Mouse (Mus musculus): Measurements from ENCODE around the gene Paqr7.
"Not testable (repeated sequence)": the region's sequence is repeated elsewhere in the genome, so short reads cannot be mapped to it uniquely, and the experiment has no call there.

The Paqr7 gene

GRCm38 (mm10) chr4:134471469-134471868, 25.0 kb upstream of the Paqr7 start:
- no peak for DNase-seq (ENCODE audit: low spot score in 2 of 2)

DNA sequence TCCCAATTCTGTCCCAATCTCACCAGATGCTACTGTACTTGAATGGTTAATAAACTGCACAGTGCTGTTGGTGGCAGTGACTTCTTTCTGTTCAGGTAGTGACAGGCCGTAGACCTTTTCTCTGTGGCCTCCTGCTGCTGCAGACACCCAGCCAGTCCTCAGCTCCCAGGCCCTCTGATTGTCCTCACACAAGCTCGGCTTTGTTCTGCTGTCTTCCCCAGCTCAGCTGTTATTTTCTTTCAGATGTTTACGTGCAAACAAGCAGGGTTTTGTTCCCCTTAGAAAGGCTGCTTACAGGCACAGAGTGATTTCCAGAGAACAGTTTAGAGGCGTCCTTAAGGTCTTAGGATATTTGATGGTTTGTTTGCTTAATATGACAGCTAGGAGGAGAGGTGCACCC, 22.7 kb upstream of the Paqr7 start:
- DNase-seq (ENCODE audit: low spot score in 2 of 2), result no peak

DNA sequence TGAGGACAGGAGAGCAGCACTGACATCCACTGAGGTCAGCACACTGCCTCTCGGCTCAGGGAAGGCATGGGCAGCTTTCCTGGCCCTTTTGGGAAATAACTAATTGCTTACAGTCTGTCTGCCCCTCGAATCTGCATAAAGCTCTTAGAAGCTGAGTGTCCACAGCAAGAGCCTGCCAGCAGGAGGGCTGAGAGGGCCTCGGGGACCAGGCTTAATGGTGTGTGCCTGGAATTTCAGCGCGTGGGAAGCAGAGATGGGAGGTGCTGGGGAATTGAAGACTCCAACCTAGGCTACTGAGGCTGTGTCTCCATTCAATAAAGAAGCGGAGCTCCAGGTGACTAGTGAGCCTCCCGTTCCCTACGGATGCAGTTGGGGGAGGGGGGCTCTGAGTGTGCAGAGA, 22.3 kb upstream of the Paqr7 start:
- no peak for DNase-seq (ENCODE audit: low spot score in 2 of 2)

DNA sequence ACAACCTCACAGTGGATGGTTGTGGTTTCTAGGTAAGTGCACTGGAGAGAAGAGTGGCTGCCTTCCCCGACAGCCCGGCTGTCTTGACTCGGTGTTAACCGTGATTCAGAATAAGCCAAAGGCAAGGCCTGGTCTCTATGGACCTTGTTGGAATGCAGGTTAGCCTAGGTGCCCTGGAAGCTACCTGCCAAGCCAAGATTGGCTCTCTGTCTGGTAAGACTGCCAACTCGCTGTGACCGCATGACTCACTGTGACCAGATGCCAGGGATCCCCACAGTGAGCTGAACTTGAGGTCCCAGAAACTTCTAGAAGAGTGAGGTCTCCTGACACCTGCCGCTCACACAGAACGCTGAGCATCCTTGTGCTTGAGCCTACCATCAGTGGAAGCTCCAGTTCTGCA, 19.6 kb upstream of the Paqr7 start:
- no peak for DNase-seq (ENCODE audit: low spot score in 2 of 2)

- DNase-seq (ENCODE audit: low spot score in 2 of 2), result peak in 1 of 2 experiments; percentile 96
Measured at GRCm38 (mm10) chr4:134478031-134478430, 18.5 kb upstream of the Paqr7 start.

DNA sequence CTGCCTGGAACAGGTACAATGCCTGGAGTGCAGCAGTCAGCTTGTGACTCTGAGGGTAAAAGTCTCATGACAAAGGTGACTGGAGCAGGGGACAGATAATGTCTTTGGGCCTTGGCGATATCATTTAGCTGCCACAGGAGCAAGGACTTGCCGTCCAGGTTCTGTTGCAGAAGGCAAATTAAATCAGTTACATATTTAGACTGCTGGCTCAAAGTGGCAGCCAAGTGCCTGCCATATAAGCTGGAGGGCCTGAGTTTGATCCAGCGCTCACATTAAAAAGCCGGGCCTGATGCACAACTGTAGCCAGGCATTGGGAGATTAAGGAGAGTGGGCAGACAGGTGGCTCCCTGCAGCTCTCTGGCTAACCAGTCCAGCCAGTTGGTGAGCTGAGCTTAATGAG, 16.7 kb upstream of the Paqr7 start:
- no peak for DNase-seq (ENCODE audit: low spot score in 2 of 2)

GRCm38 (mm10) chr4:134480864-134481263, 15.6 kb upstream of the Paqr7 start:
- peak in 1 of 2 experiments; percentile 85 for DNase-seq (ENCODE audit: low spot score in 2 of 2)

GRCm38 (mm10) chr4:134481270-134481669, 15.2 kb upstream of the Paqr7 start:
- no peak for DNase-seq (ENCODE audit: low spot score in 2 of 2)

- no peak for DNase-seq (ENCODE audit: low spot score in 2 of 2)
Measured at GRCm38 (mm10) chr4:134482442-134482841, 14.1 kb upstream of the Paqr7 start.

DNA sequence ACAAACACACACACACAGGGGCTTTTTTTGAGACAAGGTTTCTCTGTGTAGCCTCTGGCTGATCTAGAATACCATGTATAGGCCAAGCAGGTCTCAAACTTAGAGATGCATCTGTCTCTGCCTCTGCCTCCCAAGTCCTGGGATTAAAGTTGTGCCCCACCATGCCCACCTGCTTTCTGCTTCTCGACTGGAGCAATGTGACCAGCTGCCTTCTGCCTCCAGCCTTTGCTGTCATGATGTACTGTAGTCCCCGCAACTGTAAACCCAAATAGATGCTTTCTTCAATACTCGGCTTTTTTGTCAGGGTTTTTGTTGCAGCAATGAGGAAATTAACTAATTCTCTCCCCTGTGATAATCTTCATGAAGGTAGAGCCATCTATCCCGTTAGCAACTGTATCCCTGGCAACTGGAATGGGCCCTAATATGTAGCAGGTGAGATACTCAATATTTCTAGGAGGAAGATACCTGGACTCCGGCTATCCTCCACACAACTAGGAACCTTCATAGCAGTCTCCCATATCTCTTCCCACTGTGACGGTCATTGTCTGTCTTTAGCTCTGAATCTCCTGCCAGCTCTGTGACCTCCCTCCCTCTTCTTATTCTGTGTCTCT, 13.3 kb upstream of the Paqr7 start:
- no peak for DNase-seq (ENCODE audit: low spot score in 2 of 2)

DNA sequence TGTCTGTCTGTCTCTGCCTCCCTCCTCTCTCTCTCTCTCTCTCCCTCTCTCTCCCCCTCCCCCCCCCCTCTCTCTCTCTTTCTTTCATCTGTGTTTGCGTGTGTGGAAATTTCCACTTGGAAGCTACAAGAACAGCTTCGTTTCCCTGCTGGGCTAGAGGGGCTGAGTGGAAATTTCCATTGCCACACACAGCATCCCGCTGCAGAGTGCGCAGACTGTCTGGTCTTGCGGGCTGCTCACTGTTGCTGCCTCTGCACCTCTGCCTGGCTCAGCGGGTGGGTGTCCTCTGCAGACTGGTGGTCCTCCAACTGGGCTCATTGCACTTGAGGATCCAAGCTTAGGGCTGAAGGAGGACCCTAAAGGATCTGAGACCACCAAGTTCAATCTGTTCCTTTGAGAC, 12.8 kb upstream of the Paqr7 start:
- peak in 1 of 2 experiments; percentile 71 for DNase-seq (ENCODE audit: low spot score in 2 of 2)

DNA sequence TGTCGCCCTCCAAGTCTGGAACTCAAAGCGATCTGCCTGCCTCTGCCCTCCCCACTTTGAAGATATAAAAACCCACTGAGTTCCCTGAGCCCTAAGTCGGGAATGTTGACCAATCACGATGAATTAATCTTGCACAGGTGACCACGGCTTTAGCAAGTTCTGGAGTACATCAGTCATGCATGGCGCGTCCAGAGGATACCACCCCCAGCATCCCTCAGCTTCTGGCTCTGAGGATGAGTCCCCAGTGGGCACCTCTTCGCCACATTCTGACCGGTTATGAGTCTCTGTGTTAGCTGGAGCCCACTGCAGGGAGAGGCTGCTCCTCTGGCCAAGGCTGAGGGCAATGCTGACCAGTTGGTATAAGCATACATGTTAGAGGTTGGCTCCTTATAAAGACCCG, 12.3 kb upstream of the Paqr7 start:
- no peak for DNase-seq (ENCODE audit: low spot score in 2 of 2)

DNA sequence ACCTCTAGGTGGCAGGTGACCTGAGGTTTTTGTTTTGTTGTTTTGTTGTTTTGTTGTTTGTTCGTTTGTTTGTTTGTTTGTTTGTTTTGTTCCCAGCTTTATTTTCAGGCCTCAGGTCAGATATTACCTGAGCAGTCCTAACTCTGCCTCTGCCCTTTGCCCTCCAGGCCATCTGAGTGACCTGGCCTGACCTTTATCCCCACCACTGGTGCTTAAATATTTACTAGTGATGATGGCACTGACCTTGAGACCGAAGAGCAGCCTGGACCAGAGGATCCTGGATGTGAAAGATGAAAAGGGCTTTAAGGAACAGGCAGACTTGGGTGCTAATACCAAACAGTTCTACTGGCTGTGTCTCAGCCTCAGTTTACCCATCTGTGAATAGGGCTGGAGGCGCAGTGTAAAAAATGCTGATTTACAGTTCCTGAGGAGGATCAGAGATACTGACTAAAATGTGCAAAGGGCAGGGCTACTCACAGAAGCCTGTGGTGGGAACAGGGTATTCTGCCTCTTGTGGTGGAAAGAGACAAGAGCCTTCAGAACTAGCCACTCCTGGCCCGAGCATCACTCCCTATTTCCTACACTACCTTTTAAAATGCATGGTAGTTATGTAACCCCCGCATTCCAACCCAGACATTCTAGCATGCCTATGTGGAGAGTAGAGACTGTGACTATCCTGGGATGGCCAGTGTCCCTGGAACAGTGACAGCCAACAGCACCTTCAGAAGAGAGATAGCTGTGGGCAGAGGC, 11.2 kb upstream of the Paqr7 start:
- DNase-seq (ENCODE audit: low spot score in 2 of 2), result no peak

DNA sequence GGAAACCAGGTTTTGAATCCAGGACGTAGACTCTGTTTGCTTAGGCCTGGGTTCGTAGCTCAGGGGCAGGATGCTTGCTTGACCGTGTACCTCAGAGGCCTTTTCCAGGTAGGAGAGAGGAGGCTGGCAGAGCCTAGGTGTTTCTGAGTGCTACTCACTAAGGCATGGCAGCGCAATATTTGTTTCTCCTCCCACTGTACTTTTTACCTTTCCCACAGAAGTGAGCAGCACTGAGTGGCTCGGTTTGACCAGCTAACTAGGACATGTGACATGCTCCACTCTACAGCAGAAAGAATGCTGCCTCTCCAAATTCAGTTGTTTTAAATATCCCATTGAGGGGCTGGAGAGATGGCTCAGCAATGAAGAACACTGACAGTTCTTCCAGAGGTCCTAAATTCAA, 8.3 kb upstream of the Paqr7 start:
- no peak for DNase-seq (ENCODE audit: low spot score in 2 of 2)

GRCm38 (mm10) chr4:134489986-134490665, 6.4 kb upstream of the Paqr7 start:
- no peak for DNase-seq (ENCODE audit: low spot score in 2 of 2)

GRCm38 (mm10) chr4:134491716-134492115, 4.8 kb upstream of the Paqr7 start:
- no peak for DNase-seq (ENCODE audit: low spot score in 2 of 2)

GRCm38 (mm10) chr4:134494161-134494560, 2.3 kb upstream of the Paqr7 start:
- DNase-seq (ENCODE audit: low spot score in 2 of 2), result not testable (repeated sequence)

DNA sequence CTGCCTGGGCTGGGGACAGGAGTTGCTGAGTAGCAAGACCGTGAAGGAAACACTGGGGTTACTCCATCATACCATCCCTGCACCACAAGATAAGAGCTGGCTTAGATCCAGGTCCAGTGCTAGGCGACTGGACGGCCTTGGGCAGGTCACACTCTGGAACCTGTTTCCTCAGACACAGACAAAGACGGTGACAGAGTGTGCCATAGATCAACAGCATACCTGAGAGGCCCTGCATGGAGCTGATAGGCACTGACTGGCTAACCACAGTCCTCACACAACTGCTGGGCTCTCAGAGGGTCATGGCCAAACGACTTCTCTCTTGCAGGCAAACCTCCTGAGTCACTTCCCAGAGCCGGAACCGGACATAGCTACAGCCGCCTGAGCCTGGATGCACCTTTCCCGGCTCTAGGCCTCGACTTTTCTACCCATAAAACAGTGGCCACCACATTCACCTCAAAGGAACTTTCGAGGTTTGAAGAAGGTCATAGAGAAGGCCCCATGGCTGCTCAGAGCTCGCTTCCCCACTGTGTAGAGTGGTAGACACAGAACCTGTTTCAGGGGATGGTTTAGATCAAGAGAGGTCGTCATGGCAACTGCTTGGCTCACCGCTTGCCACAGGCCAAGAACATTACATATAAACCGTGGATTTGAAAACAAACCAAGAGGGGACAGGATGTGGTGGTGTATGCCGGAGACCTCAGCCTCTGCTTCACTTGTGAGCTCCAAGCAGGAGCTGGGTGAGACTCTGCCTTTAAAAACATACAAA, 1.5 kb upstream of the Paqr7 start:
- DNase-seq (ENCODE audit: low spot score in 2 of 2), result no peak

DNA sequence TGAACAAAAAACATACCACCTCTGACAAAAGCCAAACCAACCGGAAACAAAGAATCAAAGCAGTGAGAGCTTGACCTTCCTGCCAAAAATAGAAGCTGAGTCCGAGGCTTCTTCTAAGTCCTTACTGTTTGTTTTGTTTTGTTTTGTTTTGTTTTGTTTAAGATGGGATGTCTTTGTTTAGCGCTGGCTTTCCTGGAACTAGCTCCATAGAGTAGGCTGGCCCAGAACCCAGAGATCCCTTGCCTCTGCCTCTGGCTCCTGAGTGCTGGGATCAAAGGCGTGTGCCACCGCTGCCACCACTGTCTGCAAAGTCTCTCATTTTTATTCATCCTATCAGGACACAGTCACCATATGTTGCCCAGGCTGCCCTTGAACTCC, 962 bp upstream of the Paqr7 start:
- no peak for DNase-seq (ENCODE audit: low spot score in 2 of 2)

GRCm38 (mm10) chr4:134497223-134497622, 726 bp downstream of the Paqr7 start:
- DNase-seq (ENCODE audit: low spot score in 2 of 2), result no peak

DNA sequence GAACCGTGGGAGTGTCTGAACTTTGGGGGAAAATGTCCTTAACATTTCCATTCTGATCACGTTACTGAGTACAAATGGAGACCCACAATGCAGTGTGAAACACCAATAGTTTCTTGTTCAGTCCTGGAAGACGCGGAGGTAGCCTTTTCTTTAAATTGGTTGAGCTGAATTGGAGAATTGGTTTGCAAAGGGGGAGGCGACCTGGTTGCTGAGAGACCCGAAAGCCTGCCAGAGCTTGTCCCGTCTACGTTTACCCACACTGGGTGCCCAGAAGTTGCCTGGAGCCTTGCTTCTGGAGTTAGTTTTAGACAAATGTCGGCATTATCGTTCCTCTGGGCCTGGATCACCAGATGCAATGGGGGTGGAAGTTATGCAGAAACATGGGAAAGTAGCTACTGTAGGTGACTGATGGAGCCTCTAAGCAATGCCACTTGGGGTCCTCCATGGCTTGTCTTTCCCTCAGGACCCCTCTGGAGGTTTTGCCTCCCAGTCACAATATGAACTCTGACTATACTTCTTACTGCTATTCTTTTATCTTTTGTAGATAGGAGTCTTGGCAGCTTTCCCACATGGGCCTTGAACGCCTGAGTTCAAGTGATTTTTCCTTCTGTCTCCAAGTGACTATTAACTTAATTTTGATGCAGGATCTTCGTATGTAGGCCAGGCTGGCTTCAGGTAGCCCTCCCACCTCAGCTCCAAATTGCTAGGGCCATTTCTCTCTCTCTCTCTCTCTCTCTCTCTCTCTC, 1.7 kb downstream of the Paqr7 start:
- DNase-seq (ENCODE audit: low spot score in 2 of 2), result peak in 1 of 2 experiments; percentile 51

GRCm38 (mm10) chr4:134498983-134499382, 2.5 kb downstream of the Paqr7 start:
- DNase-seq (ENCODE audit: low spot score in 2 of 2), result not testable (repeated sequence)

Data from left cerebral cortex, adult 9 months (tissue).